Mouse (Mus musculus): ENCODE measurements at regions not wholly inside any gene's neighbourhood (a gene's known extent, or its start where the extent isn't known, plus 50 kb on each side); places are given as distances from the start of the nearest gene placed in this dataset.

DNA sequence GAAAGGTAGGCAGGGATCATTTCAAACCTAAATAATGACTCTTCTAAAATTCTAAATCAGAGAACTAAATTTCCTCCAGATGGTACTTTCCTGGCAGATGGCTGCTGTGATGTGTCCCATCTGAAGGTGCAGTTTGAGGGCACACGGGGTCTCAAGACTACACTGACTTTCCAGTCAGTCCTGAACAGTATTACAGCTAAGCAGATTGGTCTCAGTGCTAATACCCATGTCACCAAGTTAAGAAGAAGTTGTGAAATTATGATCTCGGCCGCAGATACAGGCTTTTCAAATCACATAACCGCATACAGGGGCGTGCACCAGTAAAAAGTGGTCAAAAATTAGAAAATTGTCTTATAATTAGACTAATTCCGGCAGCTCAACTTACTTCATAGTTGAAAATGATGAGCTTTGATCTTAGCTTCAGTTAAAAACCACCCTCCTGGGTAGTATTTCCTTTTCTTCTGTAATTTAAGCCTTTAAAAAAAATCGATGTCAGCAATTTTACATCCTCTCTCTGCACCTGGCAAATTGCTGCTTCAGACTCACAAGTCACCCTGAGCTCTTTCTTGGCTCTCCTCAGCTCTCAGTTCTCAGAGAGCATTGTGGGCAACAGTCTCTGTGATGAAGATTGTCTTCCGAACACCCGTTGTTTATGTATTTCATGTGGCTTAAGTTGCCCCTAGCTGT, 113.2 kb upstream of the Ccn2 start:
- TF ChIP-seq POLR2A (IDR thresholded peaks at IDR 0.05; ENCODE audit: insufficient read depth, low read depth, low read length) (no peak), CTCF (IDR thresholded peaks at IDR 0.05) (no peak), EP300 (IDR thresholded peaks at IDR 0.05; ENCODE audit: insufficient read depth, low read depth, low read length) (no peak)
